Mouse (Mus musculus) liver, postnatal 0 days (tissue): ENCODE measurements at regions not wholly inside any gene's neighbourhood (a gene's known extent, or its start where the extent isn't known, plus 50 kb on each side); places are given as distances from the start of the nearest gene placed in this dataset.

ENCODE experiments used
- CTCF ChIP-seq: sonication (generic); IDR thresholded peaks from 2 replicates; pipeline ENCODE4 v1.5.1; 2016; ENCODE audit warnings: antibody characterized with exemption, low read depth
- EP300 ChIP-seq: IDR thresholded peaks from 2 replicates; pipeline ENCODE4 v1.6.1; 2016; ENCODE audit warnings: antibody characterized with exemption, low read depth, mild to moderate bottlenecking

DNA sequence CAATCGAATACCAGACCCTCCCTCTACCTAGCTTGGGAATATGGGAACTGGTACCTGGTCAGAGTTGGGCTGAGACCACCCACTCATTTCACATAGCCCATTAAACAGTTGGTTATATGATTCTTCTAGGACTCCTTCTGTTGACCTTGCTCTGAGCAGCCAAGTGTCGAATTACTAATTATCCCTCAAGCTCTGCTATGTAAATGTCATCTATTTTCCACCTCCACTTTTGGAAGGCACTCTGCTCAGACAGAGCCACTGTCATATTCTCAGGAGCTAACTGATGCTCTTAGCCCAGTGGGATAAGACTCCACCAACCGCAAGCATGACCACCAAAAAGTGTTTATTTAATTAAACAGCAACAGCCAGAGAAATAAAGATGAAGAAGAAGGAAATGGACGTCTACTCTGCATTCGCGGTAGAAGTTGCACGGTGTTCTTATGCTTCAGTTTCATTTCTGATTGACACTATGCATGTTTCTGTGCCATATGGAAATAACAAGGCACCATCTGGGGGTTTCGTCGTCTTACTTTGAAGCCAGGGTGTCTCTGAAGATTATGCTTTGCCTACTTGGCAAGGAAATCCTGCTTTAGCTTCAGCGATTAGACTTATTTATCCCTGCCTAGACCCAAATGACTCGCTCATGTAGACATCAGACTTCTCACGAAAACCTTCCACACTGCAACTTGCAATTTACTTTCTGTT, 206.5 kb downstream of the Csl start:
- TF ChIP-seq CTCF = no peak
- TF ChIP-seq EP300 = no peak
